Mouse (Mus musculus) adrenal gland, postnatal 14 days (tissue): ENCODE measurements at regions not wholly inside any gene's neighbourhood (a gene's known extent, or its start where the extent isn't known, plus 50 kb on each side); places are given as distances from the start of the nearest gene placed in this dataset.

Experiments
- DNase-seq: peaks from one replicate; pipeline ENCODE4 v3.0.0; 2021; ENCODE audit warnings: mixed read lengths

GRCm38 (mm10) chr15:67284941-67285340, 784.2 kb upstream of the Lrrc6 start:
- peak; percentile 52 for DNase-seq

- no peak for DNase-seq
Measured at GRCm38 (mm10) chr15:67283275-67283972, 782.7 kb upstream of the Lrrc6 start.

GRCm38 (mm10) chr15:67278869-67279268, 778.2 kb upstream of the Lrrc6 start:
- DNase-seq = no peak

- no peak for DNase-seq
Measured at GRCm38 (mm10) chr15:67275058-67275457, 774.3 kb upstream of the Lrrc6 start.

- no peak for DNase-seq
Measured at GRCm38 (mm10) chr15:67272397-67272796, 771.7 kb upstream of the Lrrc6 start.

GRCm38 (mm10) chr15:67263723-67264122, 763.0 kb upstream of the Lrrc6 start:
- no peak for DNase-seq

- DNase-seq = no peak
Measured at GRCm38 (mm10) chr15:67263313-67263712, 762.6 kb upstream of the Lrrc6 start.

- no peak for DNase-seq
Measured at GRCm38 (mm10) chr15:67262269-67262668, 761.6 kb upstream of the Lrrc6 start.

GRCm38 (mm10) chr15:67260666-67261065, 760.0 kb upstream of the Lrrc6 start:
- no peak for DNase-seq

GRCm38 (mm10) chr15:67249147-67249546, 748.4 kb upstream of the Lrrc6 start:
- no peak for DNase-seq

GRCm38 (mm10) chr15:67248471-67248870, 747.8 kb upstream of the Lrrc6 start:
- no peak for DNase-seq

GRCm38 (mm10) chr15:67245658-67246268, 745.1 kb upstream of the Lrrc6 start:
- DNase-seq = no peak

GRCm38 (mm10) chr15:67244908-67245657, 744.4 kb upstream of the Lrrc6 start:
- DNase-seq = no peak

GRCm38 (mm10) chr15:67235107-67235785, 734.5 kb upstream of the Lrrc6 start:
- DNase-seq = peak; percentile 16

- peak; percentile 62 for DNase-seq
Measured at GRCm38 (mm10) chr15:67229359-67229758, 728.6 kb upstream of the Lrrc6 start.

- DNase-seq = no peak
Measured at GRCm38 (mm10) chr15:67228633-67229032, 727.9 kb upstream of the Lrrc6 start.

GRCm38 (mm10) chr15:67227456-67228164, 726.9 kb upstream of the Lrrc6 start:
- no peak for DNase-seq

- DNase-seq = no peak
Measured at GRCm38 (mm10) chr15:67226900-67227299, 726.2 kb upstream of the Lrrc6 start.
